Mouse (Mus musculus) heart, embryonic 16.5 days (tissue): ENCODE measurements around the gene Tbc1d14. TPM values are rescaled to one million over a fixed set of nuclear protein-coding genes. Genes with fewer than 3 reads are reported as not detected.

ENCODE experiments used
- ATAC-seq: fragments of 200-750 bp; cut with Nextera tagmentation; replicated peaks from 2 replicates; pipeline ENCODE4 v1.8.0; 2017; ENCODE audit warnings: moderate number of reproducible peaks; ENCODE audit not compliant: insufficient read depth, low FRiP score; ENCODE audit errors: extremely low read depth
- H3K27ac ChIP-seq: fragments of 300-500 bp; sonication (generic); 2 replicates; pipeline ENCODE4 v1.5.1; 2014; ENCODE audit warnings: mild to moderate bottlenecking, low read length, control low read depth, moderate library complexity
- H3K27me3 ChIP-seq: fragments of 300-500 bp; sonication (generic); 2 replicates; pipeline ENCODE4 v1.6.1; 2014; ENCODE audit warnings: low read length, mixed read lengths; ENCODE audit not compliant: control insufficient read depth, insufficient read depth
- H3K36me3 ChIP-seq: fragments of 300-500 bp; sonication (generic); 2 replicates; pipeline ENCODE4 v1.6.1; 2014; ENCODE audit not compliant: control insufficient read depth, insufficient read depth
- H3K4me1 ChIP-seq: fragments of 300-500 bp; sonication (generic); 2 replicates; pipeline ENCODE4 v1.6.1; 2014; ENCODE audit warnings: low read length, mixed read lengths; ENCODE audit not compliant: control insufficient read depth, insufficient read depth
- H3K4me2 ChIP-seq: fragments of 300-500 bp; sonication (generic); 2 replicates; pipeline ENCODE4 v1.6.1; 2014; ENCODE audit warnings: low read depth, mild to moderate bottlenecking, control low read depth, low read length
- H3K4me3 ChIP-seq: fragments of 300-500 bp; sonication (generic); 2 replicates; pipeline ENCODE4 v1.5.1; 2014; ENCODE audit warnings: mild to moderate bottlenecking, control low read depth, low read length
- H3K9ac ChIP-seq: fragments of 300-500 bp; sonication (generic); 2 replicates; pipeline ENCODE4 v1.6.1; 2014; ENCODE audit warnings: low read length, control low read depth
- H3K9me3 ChIP-seq: fragments of 300-500 bp; sonication (generic); replicated peaks from 2 replicates; pipeline ENCODE4 v1.6.1; 2016; ENCODE audit warnings: low read length; ENCODE audit not compliant: control insufficient read depth
- WGBS: fragments of 180-500 bp; shearing (Covaris S2); extraction: QIAGEN DNeasy Blood & Tissue Kit; methylation state at CpG from one replicate; pipeline ENCODE4 v1.1.7; 2014; 5-methylcytosine and 5-hydroxymethylcytosine counted together
- polyA plus RNA-seq: library from polyadenylated mRNA; unstranded; fragments of >200 nt; fragmentation: Nextera tagmentation; extraction: Ambion mirVana; gene quantifications from 2 replicates; pipeline ENCODE4 v1.2.1, GENCODE M21; 2015

The Tbc1d14 gene
- polyA plus RNA-seq, 1 experiment from 2014 or later = 18.0 TPM

DNA sequence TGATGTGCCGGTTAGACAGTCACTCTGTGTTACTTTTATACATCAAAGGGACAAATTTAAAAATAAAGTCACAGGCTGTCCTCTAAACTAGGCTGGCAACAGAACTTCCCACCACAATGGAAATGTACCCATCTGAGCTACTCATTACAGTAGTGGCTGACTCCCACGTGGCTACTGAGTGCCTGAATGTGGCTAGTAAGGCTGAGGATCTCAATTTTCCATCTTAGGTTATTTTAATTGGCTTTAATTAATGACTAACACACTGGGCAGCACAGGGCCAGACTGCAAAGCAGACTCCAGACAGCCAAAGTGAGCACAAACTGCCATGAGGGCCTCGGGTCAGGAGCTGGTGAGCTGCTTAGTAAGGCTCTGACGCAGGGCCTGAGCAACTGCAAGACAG lies 31.6 kb downstream of the Tbc1d14 start:
- H3K4me1 ChIP-seq = peaks cover 18% of the 10 kb centered on the region
- H3K27me3 ChIP-seq = no peaks in the 10 kb centered on the region
- no peak overlapping the region for H3K4me2 ChIP-seq
- no peak overlapping the region for H3K9ac ChIP-seq
- H3K27ac ChIP-seq = no peak overlapping the region
- no peaks in the 10 kb centered on the region for H3K36me3 ChIP-seq
- H3K9me3 ChIP-seq = no peaks in the 10 kb centered on the region
- H3K4me3 ChIP-seq = no peak overlapping the region
- 83% methylated on average over 4 of the region's 4 CpGs for WGBS
- ATAC-seq = no peak

DNA sequence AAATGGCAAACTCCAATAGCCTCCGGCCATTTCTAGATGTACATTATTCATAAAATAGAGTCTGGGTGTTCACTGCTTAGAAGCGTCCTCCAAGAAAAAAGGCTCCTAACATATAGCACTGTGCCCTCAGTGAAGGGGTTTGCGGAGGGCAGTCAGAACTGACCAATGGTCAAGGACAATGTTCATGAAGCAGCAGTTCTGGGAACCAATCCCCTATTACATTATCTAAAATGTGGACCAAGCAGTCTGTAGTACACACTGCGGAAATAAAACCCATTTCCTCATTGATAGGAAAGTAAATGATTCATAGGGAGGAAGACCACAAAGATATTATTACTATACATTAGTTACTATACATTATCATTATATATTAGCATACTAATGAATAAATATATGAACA lies 32.6 kb downstream of the Tbc1d14 start:
- peaks cover 18% of the 10 kb centered on the region for H3K4me1 ChIP-seq
- no peak for ATAC-seq

DNA sequence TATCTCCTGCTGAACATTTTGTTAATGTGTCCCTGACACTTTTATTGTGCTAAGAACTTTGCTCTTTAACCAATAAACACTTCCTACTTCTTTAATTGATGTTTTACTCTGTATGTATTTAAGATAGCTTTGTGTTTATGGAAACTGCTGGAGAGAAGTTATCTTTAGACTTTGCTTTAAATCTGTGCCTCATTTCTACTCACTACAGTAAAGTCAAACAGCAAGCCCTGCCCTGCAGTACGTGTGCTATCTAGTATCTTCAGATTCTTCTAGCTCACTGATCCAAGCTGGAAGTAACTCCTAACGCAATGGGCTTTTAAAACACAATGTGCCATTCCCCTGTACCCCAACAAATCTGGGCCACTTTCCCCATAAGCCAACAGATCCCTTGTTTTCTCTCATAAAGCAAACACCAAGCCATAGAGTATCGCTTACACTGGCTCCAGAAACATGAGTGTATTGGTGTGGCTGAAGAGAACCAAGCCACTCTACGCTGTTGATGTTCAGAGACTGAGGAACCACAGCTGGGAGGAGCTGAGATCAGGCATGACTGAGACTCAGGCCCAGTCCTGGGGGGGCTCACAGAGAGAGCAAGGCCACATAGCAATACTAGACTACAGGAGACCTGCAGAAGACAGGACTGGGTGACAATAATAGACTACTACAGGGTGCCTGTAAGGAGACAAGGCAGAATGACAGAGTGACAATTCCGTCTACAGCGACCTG lies 33.4 kb downstream of the Tbc1d14 start:
- Histone ChIP-seq H3K9me3 (no peaks in the 10 kb centered on the region), H3K9ac (no peak overlapping the region), H3K27ac (no peak overlapping the region; the same call in 1 of the 2 replicates), H3K4me1 (peaks cover 22% of the 10 kb centered on the region), H3K36me3 (no peaks in the 10 kb centered on the region), H3K27me3 (no peaks in the 10 kb centered on the region), H3K4me2 (no peak overlapping the region), H3K4me3 (no peak overlapping the region)
- no peak for ATAC-seq
- WGBS = 73% methylated on average over 6 of the region's 6 CpGs

More for the DNA sequence above, 32.6 kb downstream of the Tbc1d14 start:
- Histone ChIP-seq H3K9me3 (no peaks in the 10 kb centered on the region), H3K27ac (no peak overlapping the region), H3K4me3 (no peak overlapping the region), H3K27me3 (no peaks in the 10 kb centered on the region), H3K9ac (no peak overlapping the region), H3K4me2 (no peak overlapping the region), H3K36me3 (no peaks in the 10 kb centered on the region)
- WGBS = 83% methylated on average over 4 of the region's 4 CpGs

DNA sequence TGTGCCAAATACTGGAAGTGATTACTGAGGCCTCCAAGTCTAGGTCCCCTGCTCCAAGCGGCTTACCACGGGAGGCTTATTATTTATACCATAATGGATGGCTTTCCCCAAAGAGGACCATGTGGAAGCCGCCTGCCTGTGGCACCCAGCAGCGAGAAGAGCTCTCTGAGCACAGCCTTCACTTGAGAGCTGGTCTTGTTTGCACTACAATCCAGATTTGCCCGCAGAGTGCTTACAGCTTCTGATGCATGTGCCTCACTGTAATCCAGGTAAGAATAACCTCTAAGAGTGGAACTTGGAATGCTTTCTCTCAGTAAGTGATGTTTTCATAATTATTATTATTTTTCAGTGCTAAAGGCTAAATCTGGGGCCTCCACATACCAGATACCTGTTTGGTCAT lies 34.0 kb downstream of the Tbc1d14 start:
- Histone ChIP-seq H3K27ac (no peak overlapping the region), H3K4me1 (peaks cover 28% of the 10 kb centered on the region), H3K4me3 (no peak overlapping the region), H3K36me3 (no peaks in the 10 kb centered on the region), H3K9ac (no peak overlapping the region), H3K4me2 (no peak overlapping the region), H3K27me3 (no peaks in the 10 kb centered on the region), H3K9me3 (no peaks in the 10 kb centered on the region)
- WGBS = 84% methylated on average over 5 of the region's 5 CpGs
- no peak for ATAC-seq

DNA sequence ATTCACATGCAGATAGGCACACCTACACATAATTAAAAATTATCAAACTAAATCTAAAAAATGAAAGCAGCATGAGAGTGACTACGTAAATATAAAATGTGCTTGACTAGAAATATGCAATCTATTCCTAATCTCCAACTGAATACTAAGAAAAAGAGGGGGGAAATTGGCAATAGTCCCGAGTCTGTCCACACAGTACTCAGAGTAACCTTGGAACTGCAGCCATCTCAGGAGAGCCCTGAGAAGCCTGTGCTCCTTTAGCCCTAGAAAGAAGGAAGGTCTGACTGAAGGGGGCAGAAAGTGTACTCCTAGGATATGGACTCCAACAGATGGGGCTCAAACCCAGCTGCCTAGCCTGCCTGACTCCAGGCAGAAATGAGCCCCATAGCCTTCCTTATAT lies 34.5 kb downstream of the Tbc1d14 start:
- H3K27ac ChIP-seq = no peak overlapping the region

DNA sequence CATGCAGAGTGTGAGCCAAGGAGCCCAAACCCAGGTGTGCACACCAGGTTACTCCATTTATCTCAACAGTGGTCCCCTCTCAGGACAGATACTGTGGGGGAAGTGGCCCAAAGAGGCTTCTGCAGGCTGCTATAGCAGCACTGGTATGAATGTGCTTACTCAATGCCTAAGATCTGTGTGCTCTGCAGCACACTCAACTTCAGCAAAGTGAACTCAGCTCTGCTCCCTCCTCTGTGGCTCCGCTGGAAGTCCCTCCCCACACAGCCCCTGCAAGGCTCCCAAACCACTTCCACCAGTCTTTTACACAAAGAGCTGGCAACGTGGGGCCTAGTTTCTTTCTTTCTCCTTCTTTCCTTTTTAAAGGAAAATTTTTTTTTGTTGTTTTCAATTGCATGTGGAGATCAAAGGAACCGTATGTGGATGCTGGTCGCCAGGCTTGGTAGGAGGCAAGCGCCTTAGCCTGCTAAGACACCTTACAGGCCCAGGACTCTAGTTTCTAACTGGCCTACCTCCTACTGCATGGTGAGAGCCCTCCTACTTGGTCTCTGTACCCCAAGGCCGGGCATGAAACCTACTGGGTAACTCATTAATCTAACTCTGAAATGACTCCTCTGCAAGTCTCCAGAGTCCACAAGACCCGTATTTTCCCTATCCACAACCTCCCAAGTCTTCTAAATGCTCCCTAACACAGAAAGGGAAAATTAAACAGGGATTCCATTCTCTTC lies 35.3 kb downstream of the Tbc1d14 start:
- Histone ChIP-seq H3K4me1 (peaks cover 24% of the 10 kb centered on the region), H3K4me2 (no peak overlapping the region), H3K27ac (0 out of 2 replicates have a peak overlapping the region, but pooled peaks have one; percentile 25), H3K36me3 (no peaks in the 10 kb centered on the region), H3K4me3 (no peak overlapping the region), H3K27me3 (no peaks in the 10 kb centered on the region), H3K9me3 (no peaks in the 10 kb centered on the region), H3K9ac (no peak overlapping the region)
- 63% methylated on average over 7 of the region's 7 CpGs for WGBS
- no peak for ATAC-seq

More for the DNA sequence above, 34.5 kb downstream of the Tbc1d14 start:
- H3K9me3 ChIP-seq = no peaks in the 10 kb centered on the region
- H3K27me3 ChIP-seq = no peaks in the 10 kb centered on the region
- H3K36me3 ChIP-seq = no peaks in the 10 kb centered on the region
- no peak overlapping the region for H3K4me3 ChIP-seq
- peaks cover 30% of the 10 kb centered on the region for H3K4me1 ChIP-seq
- no peak for ATAC-seq
- WGBS = 81% methylated on average over 2 of the region's 2 CpGs
- H3K9ac ChIP-seq = no peak overlapping the region
- no peak overlapping the region for H3K4me2 ChIP-seq

DNA sequence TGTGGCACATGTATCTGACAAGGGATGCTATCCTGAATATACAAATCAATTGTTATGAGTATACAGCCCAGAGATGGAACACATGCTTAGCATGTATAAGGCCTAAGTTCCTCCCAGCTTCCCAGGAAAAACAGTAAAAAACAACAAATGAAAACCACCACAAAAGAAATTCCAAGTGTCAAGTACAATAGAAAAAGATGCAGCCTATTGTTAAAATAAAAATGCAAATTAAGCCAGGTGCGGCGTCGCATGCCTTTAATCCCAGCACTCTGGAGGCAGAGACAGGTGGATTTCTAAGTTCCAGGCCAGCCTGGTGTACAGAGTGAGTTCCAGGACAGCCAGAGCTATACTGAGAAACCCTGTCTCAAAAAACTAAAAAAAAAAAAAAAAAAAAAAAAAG lies 36.2 kb downstream of the Tbc1d14 start:
- ATAC-seq = no peak
- WGBS = 93% methylated on average over 3 of the region's 3 CpGs
- Histone ChIP-seq H3K27ac (no peak overlapping the region), H3K4me3 (no peak overlapping the region), H3K9me3 (no peaks in the 10 kb centered on the region), H3K4me1 (peaks cover 17% of the 10 kb centered on the region), H3K36me3 (no peaks in the 10 kb centered on the region), H3K4me2 (no peak overlapping the region), H3K27me3 (no peaks in the 10 kb centered on the region), H3K9ac (no peak overlapping the region)

DNA sequence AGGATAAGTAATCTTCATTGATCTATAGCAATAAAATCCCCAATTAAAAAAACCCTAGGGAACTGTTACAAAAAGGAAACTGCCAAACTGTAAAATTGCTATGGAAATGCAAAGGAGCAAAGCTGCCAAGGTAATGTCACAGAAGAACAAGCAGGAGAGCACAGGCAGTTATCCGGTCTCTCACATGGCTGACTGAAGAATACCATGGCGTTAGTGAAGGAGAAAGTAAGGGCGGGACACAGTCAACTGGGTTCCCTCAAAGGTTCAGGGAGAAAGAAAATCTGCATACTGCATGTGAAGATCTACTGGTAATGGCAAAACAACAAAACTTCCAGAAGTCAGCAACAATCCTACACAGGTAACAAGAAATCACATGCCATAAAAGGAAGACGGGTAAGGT lies 36.8 kb downstream of the Tbc1d14 start:
- Histone ChIP-seq H3K9me3 (no peaks in the 10 kb centered on the region), H3K9ac (no peak overlapping the region), H3K4me3 (no peak overlapping the region), H3K27me3 (no peaks in the 10 kb centered on the region; the same call in 1 of the 2 replicates), H3K36me3 (no peaks in the 10 kb centered on the region), H3K4me2 (no peak overlapping the region), H3K27ac (no peak overlapping the region), H3K4me1 (peaks cover 17% of the 10 kb centered on the region)
- 78% methylated on average over 4 of the region's 4 CpGs for WGBS
- no peak for ATAC-seq

DNA sequence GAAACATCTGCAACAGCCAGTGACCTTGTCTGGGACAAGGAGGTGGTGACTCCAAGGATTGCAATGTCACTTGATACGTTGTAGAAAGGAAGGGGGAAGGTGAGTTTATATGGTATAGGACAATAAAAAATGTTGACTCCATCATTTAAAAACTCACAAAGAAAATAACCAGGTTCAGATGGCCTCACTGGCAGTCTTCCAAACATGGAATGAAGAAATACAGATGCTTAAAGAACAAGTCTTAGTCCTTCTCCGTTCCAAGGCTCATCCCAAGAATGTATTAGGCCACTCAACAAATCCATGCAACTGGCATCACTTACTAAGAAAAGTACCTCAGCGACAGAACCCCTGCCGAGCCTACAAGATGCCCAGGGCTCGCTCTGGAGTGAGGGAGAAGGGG lies 38.6 kb downstream of the Tbc1d14 start:
- peaks cover 12% of the 10 kb centered on the region for H3K4me1 ChIP-seq
- no peaks in the 10 kb centered on the region for H3K36me3 ChIP-seq
- no peaks in the 10 kb centered on the region; the same call in 1 of the 2 replicates for H3K27me3 ChIP-seq
- H3K4me3 ChIP-seq = no peak overlapping the region
- 35% methylated on average over 5 of the region's 5 CpGs for WGBS
- no peak overlapping the region for H3K9ac ChIP-seq
- H3K4me2 ChIP-seq = no peak overlapping the region
- H3K9me3 ChIP-seq = no peaks in the 10 kb centered on the region
- ATAC-seq = 0 out of 2 replicates have a peak, but pooled peaks have one; percentile 11
- H3K27ac ChIP-seq = peak overlapping the region; percentile 47
